ENCODE assay signal across 9 mouse cellular contexts in the genomic region with DNA sequence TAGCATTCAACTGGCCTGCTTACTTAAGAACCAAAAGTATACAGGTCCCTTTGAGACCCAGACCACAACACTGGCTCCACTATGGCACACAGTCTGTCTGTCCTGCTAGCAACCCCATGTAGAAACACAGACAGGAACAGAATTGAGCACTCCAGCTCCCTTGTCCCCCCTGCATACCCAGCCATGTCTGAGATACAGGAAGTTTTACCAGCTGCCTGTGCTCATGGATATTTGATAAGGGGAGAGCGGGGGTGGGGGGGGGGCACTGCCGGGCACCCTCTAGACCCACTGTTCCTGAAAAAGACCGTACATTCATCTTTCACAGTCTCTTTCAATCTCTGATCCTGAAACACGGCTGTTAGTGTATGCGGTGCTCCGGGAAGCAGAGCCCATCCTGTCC. TPM values are rescaled to one million over a fixed set of nuclear protein-coding genes. Genes with fewer than 3 reads are reported as not detected.
DNase-seq lines count a peak whose midpoint lies in the region; ATAC-seq and TF ChIP-seq lines count a peak whose summit lies in the region.
"Had no signal": no experiment of that assay in that cellular context is flagged by ENCODE, and none has a peak within 500 bp of the region (broad histone marks: within the 10 kb centered on the region; RNA-seq: fewer than 3 reads in every experiment).

No protein-coding gene starts in this region.

- no peak for DNase-seq in heart, postnatal 36 days
- DNase-seq in embryonic facial prominence, embryonic 10.5 days (ENCODE audit: low spot score) = peak; percentile 28
- DNase-seq in hindbrain, postnatal 0 days (ENCODE audit: low spot score) = no peak
- no peak for DNase-seq in embryo, embryonic 9.5 days (ENCODE audit: extremely low spot score)
- no peak for DNase-seq in frontal cortex, postnatal 10 days (ENCODE audit: low spot score in 2 of 2)
- DNase-seq in cerebellum, adult 11 months = no peak
- DNase-seq: cerebellum, adult 9-10 months had no signal

- no peak for TF ChIP-seq CTCF in hindbrain, postnatal 0 days (IDR thresholded peaks at IDR 0.05; ENCODE audit: low read depth)

- no peaks in the 10 kb centered on the region for H3K9me3 ChIP-seq in heart, embryonic 13.5 days
- no peaks in the 10 kb centered on the region for H3K9me3 ChIP-seq in embryonic facial prominence, embryonic 10.5 days
- H3K9me3 ChIP-seq in hindbrain, postnatal 0 days (ENCODE audit: low read length) = no peaks in the 10 kb centered on the region
- H3K9me3 ChIP-seq in midbrain, embryonic 15.5 days = no peaks in the 10 kb centered on the region

- H3K36me3 ChIP-seq in heart, embryonic 13.5 days = peaks cover 26% of the 10 kb centered on the region
- peaks cover 50% of the 10 kb centered on the region for H3K36me3 ChIP-seq in embryonic facial prominence, embryonic 10.5 days (replicated peaks)
- H3K36me3 ChIP-seq in hindbrain, postnatal 0 days (ENCODE audit: insufficient read depth, low read length) = no peaks in the 10 kb centered on the region
- H3K36me3 ChIP-seq in midbrain, embryonic 15.5 days (replicated peaks) = no peaks in the 10 kb centered on the region

- H3K27me3 ChIP-seq in heart, embryonic 13.5 days (replicated peaks) = no peaks in the 10 kb centered on the region; the same call in none of the 2 replicates
- 0 out of 2 replicates have a peak, but pooled peaks cover 4% of the 10 kb centered on the region for H3K27me3 ChIP-seq in embryonic facial prominence, embryonic 10.5 days (replicated peaks; ENCODE audit: low read depth, poor library complexity, severe bottlenecking)
- H3K27me3 ChIP-seq in hindbrain, postnatal 0 days (ENCODE audit: insufficient read depth, low read length) = no peaks in the 10 kb centered on the region
- H3K27me3 ChIP-seq in midbrain, embryonic 15.5 days (replicated peaks) = no peaks in the 10 kb centered on the region

- H3K27ac ChIP-seq in heart, embryonic 13.5 days (replicated peaks) = peak overlapping the region; percentile 77
- peak overlapping the region; percentile 98 for H3K27ac ChIP-seq in embryonic facial prominence, embryonic 10.5 days (replicated peaks)
- H3K27ac ChIP-seq in hindbrain, postnatal 0 days = peak overlapping the region; percentile 51
- no peak overlapping the region for H3K27ac ChIP-seq in midbrain, embryonic 15.5 days

- H3K4me1 ChIP-seq in heart, embryonic 13.5 days = peaks cover 77% of the 10 kb centered on the region
- peaks cover 88% of the 10 kb centered on the region for H3K4me1 ChIP-seq in embryonic facial prominence, embryonic 10.5 days
- peaks cover 52% of the 10 kb centered on the region for H3K4me1 ChIP-seq in hindbrain, postnatal 0 days (ENCODE audit: insufficient read depth, low read length)
- H3K4me1 ChIP-seq in midbrain, embryonic 15.5 days = peaks cover 87% of the 10 kb centered on the region

- H3K9ac ChIP-seq in heart, embryonic 13.5 days = peak overlapping the region; percentile 95
- peak overlapping the region; percentile 58 for H3K9ac ChIP-seq in hindbrain, postnatal 0 days (replicated peaks; ENCODE audit: low read length)
- peak overlapping the region; percentile 19 for H3K9ac ChIP-seq in midbrain, embryonic 15.5 days

- peak overlapping the region; percentile 91 for H3K4me2 ChIP-seq in heart, embryonic 13.5 days
- peak overlapping the region; percentile 88 for H3K4me2 ChIP-seq in hindbrain, postnatal 0 days (ENCODE audit: low read depth, low read length)
- H3K4me2 ChIP-seq in midbrain, embryonic 15.5 days = peak overlapping the region; percentile 87

- ATAC-seq in heart, embryonic 13.5 days (ENCODE audit: extremely low read depth, insufficient number of reproducible peaks, low FRiP score, low TSS enrichment) = no peak
- no peak for ATAC-seq in hindbrain, postnatal 0 days
- no peak for ATAC-seq in midbrain, embryonic 15.5 days (replicated peaks)

- intact Hi-C loops in heart, postnatal 36 days (cut with DNase I) = no loop called here

- WGBS in heart, embryonic 13.5 days = 25% methylated on average over 6 of the region's 6 CpGs
- 59% methylated on average over 6 of the region's 6 CpGs for WGBS in embryonic facial prominence, embryonic 10.5 days
- WGBS in hindbrain, postnatal 0 days = 34% methylated on average over 6 of the region's 6 CpGs
- WGBS in midbrain, embryonic 15.5 days = 23% methylated on average over 6 of the region's 6 CpGs

- peak overlapping the region; percentile 84 for H3K4me3 ChIP-seq in heart, embryonic 13.5 days
- peak overlapping the region; percentile 93 for H3K4me3 ChIP-seq in embryonic facial prominence, embryonic 10.5 days
- H3K4me3 ChIP-seq in hindbrain, postnatal 0 days (ENCODE audit: low read length) = peak overlapping the region; percentile 78
- peak overlapping the region; percentile 76 for H3K4me3 ChIP-seq in midbrain, embryonic 15.5 days

RNA-seq across cellular contexts. Expression of a gene that starts 5.0 kb away (rescaled TPM):
- 3.0 and 3.2 TPM in 2 replicates for polyA plus RNA-seq in heart, embryonic 13.5 days (2015; fragmentation: Nextera tagmentation; extraction: Ambion mirVana)
- 10 to 100 TPM; 13.2 to 33.5 TPM for total RNA-seq in heart, postnatal 36 days (2021)
- polyA plus RNA-seq in embryonic facial prominence, embryonic 10.5 days (2016; fragmentation: Nextera tagmentation; extraction: Ambion mirVana) = 7.9 and 8.1 TPM in 2 replicates
- 42.4 and 53.2 TPM in 2 replicates for total RNA-seq in hindbrain, postnatal 0 days (2014; rRNA removed)
- 6.3 and 7.3 TPM in 2 replicates for polyA plus RNA-seq in hindbrain, postnatal 0 days (2015; fragmentation: Nextera tagmentation; extraction: Ambion mirVana)
- 6.8 and 6.9 TPM in 2 replicates for polyA plus RNA-seq in midbrain, embryonic 15.5 days (2015; fragmentation: Nextera tagmentation; extraction: Ambion mirVana)

Comparison
In these comparisons a context has a peak if more than half of its experiments do, and no peak if none do; other contexts are left out.
1. H3K9ac ChIP-seq: peak in every context shown above with its lines; median percentile 95 in heart, embryonic 13.5 days; 58 in hindbrain, postnatal 0 days; 19 in midbrain, embryonic 15.5 days.